ENCODE assay signal across 12 mouse cellular contexts in genomic region chr1:92060532-92061064, GRCm38 (mm10).
"Had no signal": no experiment of that assay in that cellular context is flagged by ENCODE, and none has a peak within 500 bp of the region (broad histone marks: within the 10 kb centered on the region; RNA-seq: fewer than 3 reads in every experiment).

No protein-coding gene starts in this region.

- H3K27me3 ChIP-seq: kidney, embryonic 15.5 days; limb, embryonic 12.5 days; midbrain, embryonic 15.5 days had no signal

- ATAC-seq: lung, postnatal 0 days had no signal

- H3K4me2 ChIP-seq: kidney, embryonic 15.5 days; midbrain, embryonic 15.5 days had no signal

- H3K27ac ChIP-seq: kidney, embryonic 15.5 days; liver, embryonic 14.5 days; midbrain, embryonic 15.5 days; stomach, postnatal 0 days had no signal

- H3K9ac ChIP-seq: kidney, embryonic 15.5 days; limb, embryonic 12.5 days; liver, embryonic 14.5 days; midbrain, embryonic 15.5 days had no signal

- H3K4me3 ChIP-seq: kidney, embryonic 15.5 days; limb, embryonic 12.5 days; midbrain, embryonic 15.5 days had no signal

- DNase-seq: kidney, adult 2 months; kidney, postnatal 25 days; liver; lung, adult 2 months; lung, postnatal 36 days; thymus, postnatal 4 days had no signal

- H3K9me3 ChIP-seq: kidney, embryonic 15.5 days; limb, embryonic 12.5 days; midbrain, embryonic 15.5 days had no signal

- H3K36me3 ChIP-seq: kidney, embryonic 15.5 days; limb, embryonic 12.5 days; midbrain, embryonic 15.5 days had no signal
